Mouse (Mus musculus): ENCODE data around the gene Rnase12.
A peak's percentile ranks its signal among the peaks of the same experiment; 100 is the strongest.

The Rnase12 gene

GRCm38 (mm10) chr14:51060761-51061160 is 3.3 kb upstream of the Rnase12 start:
- no peaks in the 10 kb centered on the region for H3K27me3 ChIP-seq (ENCODE audit: control insufficient read depth, insufficient read depth, low read length, poor library complexity, severe bottlenecking)
- no peaks in the 10 kb centered on the region for H3K36me3 ChIP-seq (ENCODE audit: control insufficient read depth, insufficient read depth, low read length, poor library complexity, severe bottlenecking)
- no peak for DNase-seq (ENCODE audit: low read depth, low spot score)

- DNase-seq (ENCODE audit: low read depth, low spot score), result no peak
- H3K27me3 ChIP-seq (ENCODE audit: control insufficient read depth, insufficient read depth, low read length, poor library complexity, severe bottlenecking), result no peaks in the 10 kb centered on the region
These were observed 2.9 kb downstream of the Rnase12 start for GRCm38 (mm10) chr14:51054243-51055237.

GRCm38 (mm10) chr14:51053176-51053575 is 4.3 kb downstream of the Rnase12 start:
- H3K27me3 ChIP-seq (ENCODE audit: control insufficient read depth, insufficient read depth, low read length, poor library complexity, severe bottlenecking), result no peaks in the 10 kb centered on the region
- DNase-seq (ENCODE audit: low read depth, low spot score), result no peak
- H3K36me3 ChIP-seq (ENCODE audit: control insufficient read depth, insufficient read depth, low read length, poor library complexity, severe bottlenecking), result no peaks in the 10 kb centered on the region

More at GRCm38 (mm10) chr14:51054243-51055237, 2.9 kb downstream of the Rnase12 start:
- H3K36me3 ChIP-seq (ENCODE audit: control insufficient read depth, insufficient read depth, low read length, poor library complexity, severe bottlenecking), result no peaks in the 10 kb centered on the region

GRCm38 (mm10) chr14:51051941-51052340 is 5.5 kb downstream of the Rnase12 start:
- H3K27me3 ChIP-seq (ENCODE audit: control insufficient read depth, insufficient read depth, low read length, poor library complexity, severe bottlenecking), result no peaks in the 10 kb centered on the region
- no peak for DNase-seq (ENCODE audit: low read depth, low spot score)
- H3K36me3 ChIP-seq (ENCODE audit: control insufficient read depth, insufficient read depth, low read length, poor library complexity, severe bottlenecking), result no peaks in the 10 kb centered on the region

GRCm38 (mm10) chr14:51050063-51050462 is 7.4 kb downstream of the Rnase12 start, which contains the start of gene Rnase11:
Gene Rnase11, minus strand, starts transcription at chr14:51050163.
- DNase-seq (ENCODE audit: low read depth, low spot score), result no peak
- Histone ChIP-seq H3K36me3 (ENCODE audit: control insufficient read depth, insufficient read depth, low read length, poor library complexity, severe bottlenecking) (no peaks in the 10 kb centered on the region), H3K27me3 (ENCODE audit: control insufficient read depth, insufficient read depth, low read length, poor library complexity, severe bottlenecking) (no peaks in the 10 kb centered on the region)

- DNase-seq (ENCODE audit: low read depth, low spot score), result no peak
These were observed 9.6 kb downstream of the Rnase12 start for GRCm38 (mm10) chr14:51047846-51048245.

DNA sequence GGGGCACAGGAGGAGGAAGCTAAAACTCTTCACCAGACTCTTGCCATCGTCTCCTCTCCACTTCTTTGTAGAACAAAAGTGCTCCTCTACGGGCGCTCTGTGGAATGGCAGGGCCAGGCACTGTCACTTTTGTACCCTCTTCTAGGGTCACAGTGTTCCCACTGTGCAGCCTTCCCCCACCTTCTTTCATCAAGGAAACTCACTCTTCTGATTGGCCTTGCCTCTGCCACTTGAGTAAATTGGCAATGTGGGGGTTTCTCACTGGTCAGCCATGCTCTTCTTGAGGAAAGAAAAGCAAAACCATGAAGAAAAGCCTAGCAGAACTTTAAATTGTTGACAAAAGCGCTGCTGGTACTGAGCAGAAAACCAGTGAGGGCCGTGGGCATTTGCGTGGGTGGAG is 15.7 kb downstream of the Rnase12 start, which contains the start of gene Rnase9:
Rnase9 (minus strand) TSS at position 101 of the 400 bp plus-strand sequence.
- Histone ChIP-seq H3K36me3 (ENCODE audit: control insufficient read depth, insufficient read depth, low read length, poor library complexity, severe bottlenecking) (no peaks in the 10 kb centered on the region), H3K27me3 (ENCODE audit: control insufficient read depth, insufficient read depth, low read length, poor library complexity, severe bottlenecking) (no peaks in the 10 kb centered on the region)
- no peak for DNase-seq (ENCODE audit: low read depth, low spot score)

More at GRCm38 (mm10) chr14:51047846-51048245, 9.6 kb downstream of the Rnase12 start:
- Histone ChIP-seq H3K27me3 (ENCODE audit: control insufficient read depth, insufficient read depth, low read length, poor library complexity, severe bottlenecking) (no peaks in the 10 kb centered on the region), H3K36me3 (ENCODE audit: control insufficient read depth, insufficient read depth, low read length, poor library complexity, severe bottlenecking) (no peaks in the 10 kb centered on the region)

GRCm38 (mm10) chr14:51036214-51036613 is 21.2 kb downstream of the Rnase12 start:
- no peaks in the 10 kb centered on the region for H3K36me3 ChIP-seq (ENCODE audit: control insufficient read depth, insufficient read depth, low read length, poor library complexity, severe bottlenecking)
- no peak for DNase-seq (ENCODE audit: low read depth, low spot score)
- no peaks in the 10 kb centered on the region for H3K27me3 ChIP-seq (ENCODE audit: control insufficient read depth, insufficient read depth, low read length, poor library complexity, severe bottlenecking)

DNA sequence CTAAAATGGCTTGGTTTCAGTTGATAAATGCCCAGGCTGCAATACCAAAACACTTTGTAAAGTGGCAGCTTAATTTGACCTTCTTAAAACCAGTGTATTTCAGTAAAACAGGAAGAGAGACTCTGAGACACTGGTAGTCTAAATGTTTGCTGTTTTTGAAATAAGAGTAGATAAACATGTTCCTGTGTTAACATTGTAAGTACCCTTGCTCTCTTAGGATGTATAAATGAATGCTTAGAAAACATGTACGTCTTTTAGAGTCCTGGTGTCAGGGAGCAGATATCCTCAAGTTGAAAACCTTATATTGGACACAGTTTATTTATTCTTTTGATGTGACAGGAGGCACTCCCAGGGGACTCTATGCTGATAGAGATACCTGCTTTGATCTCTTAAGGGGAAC is 22.3 kb downstream of the Rnase12 start:
- H3K27me3 ChIP-seq (ENCODE audit: control insufficient read depth, insufficient read depth, low read length, poor library complexity, severe bottlenecking), result no peaks in the 10 kb centered on the region
- DNase-seq (ENCODE audit: low read depth, low spot score), result no peak
- no peaks in the 10 kb centered on the region for H3K36me3 ChIP-seq (ENCODE audit: control insufficient read depth, insufficient read depth, low read length, poor library complexity, severe bottlenecking)

- no peaks in the 10 kb centered on the region for H3K27me3 ChIP-seq (ENCODE audit: control insufficient read depth, insufficient read depth, low read length, poor library complexity, severe bottlenecking)
- no peak for DNase-seq (ENCODE audit: low read depth, low spot score)
- no peaks in the 10 kb centered on the region for H3K36me3 ChIP-seq (ENCODE audit: control insufficient read depth, insufficient read depth, low read length, poor library complexity, severe bottlenecking)
These were observed 29.9 kb downstream of the Rnase12 start for GRCm38 (mm10) chr14:51027387-51028155.

- peak; percentile 92 for DNase-seq (ENCODE audit: low read depth, low spot score)
- no peaks in the 10 kb centered on the region for H3K36me3 ChIP-seq (ENCODE audit: control insufficient read depth, insufficient read depth, low read length, poor library complexity, severe bottlenecking)
- no peaks in the 10 kb centered on the region for H3K27me3 ChIP-seq (ENCODE audit: control insufficient read depth, insufficient read depth, low read length, poor library complexity, severe bottlenecking)
These were observed 30.9 kb downstream of the Rnase12 start for GRCm38 (mm10) chr14:51026391-51027133.

GRCm38 (mm10) chr14:51024820-51025219 is 32.6 kb downstream of the Rnase12 start:
- no peak for DNase-seq (ENCODE audit: low read depth, low spot score)
- no peaks in the 10 kb centered on the region for H3K36me3 ChIP-seq (ENCODE audit: control insufficient read depth, insufficient read depth, low read length, poor library complexity, severe bottlenecking)
- H3K27me3 ChIP-seq (ENCODE audit: control insufficient read depth, insufficient read depth, low read length, poor library complexity, severe bottlenecking), result no peaks in the 10 kb centered on the region

DNA sequence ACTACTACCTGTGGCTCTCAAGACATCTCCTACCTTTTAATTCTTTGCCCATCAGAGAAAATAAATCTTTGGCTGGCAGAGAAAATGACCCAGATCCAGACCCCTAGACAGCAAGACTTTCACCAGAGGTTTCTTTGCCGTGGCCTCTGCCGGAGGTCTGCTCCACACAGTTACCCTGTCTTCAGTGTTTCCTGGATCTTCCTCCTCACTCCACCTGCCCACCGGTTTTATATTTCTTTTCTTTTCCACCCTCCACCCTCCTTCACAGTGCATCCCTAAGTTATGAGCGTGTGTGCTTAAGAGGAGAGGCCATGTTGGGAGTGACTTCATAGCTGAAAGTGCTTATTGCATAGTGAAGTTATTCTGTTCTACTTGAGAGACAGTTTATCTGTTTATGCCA is 34.0 kb downstream of the Rnase12 start:
- Histone ChIP-seq H3K36me3 (ENCODE audit: control insufficient read depth, insufficient read depth, low read length, poor library complexity, severe bottlenecking) (no peaks in the 10 kb centered on the region), H3K27me3 (ENCODE audit: control insufficient read depth, insufficient read depth, low read length, poor library complexity, severe bottlenecking) (no peaks in the 10 kb centered on the region)
- no peak for DNase-seq (ENCODE audit: low read depth, low spot score)

GRCm38 (mm10) chr14:51017256-51017655 is 40.2 kb downstream of the Rnase12 start:
- Histone ChIP-seq H3K36me3 (ENCODE audit: control insufficient read depth, insufficient read depth, low read length, poor library complexity, severe bottlenecking) (no peaks in the 10 kb centered on the region), H3K27me3 (ENCODE audit: control insufficient read depth, insufficient read depth, low read length, poor library complexity, severe bottlenecking) (no peaks in the 10 kb centered on the region)
- DNase-seq (ENCODE audit: low read depth, low spot score), result no peak
